Mouse (Mus musculus) duodenum, adult 2 months (tissue): ENCODE measurements around the gene Cap2. TPM values are rescaled to one million over a fixed set of nuclear protein-coding genes. Genes with fewer than 3 reads are reported as not detected.

Experiments
- polyA plus RNA-seq: library from polyadenylated mRNA; depleted of rRNA; stranded (reverse); fragments of >200 nt; gene quantifications from 2 replicates; pipeline ENCODE4 v1.2.3, GENCODE M21; 2012; ENCODE audit warnings: low replicate concordance; rRNA removed

Cap2 gene
- 3.8 and 14.0 TPM in 2 replicates for polyA plus RNA-seq

GRCm38 (mm10) chr13:46501800-46502389 lies at the start of gene Cap2:
Cap2 (plus strand) TSS chr13:46501848.

GRCm38 (mm10) chr13:46669048-46669619 lies 167.5 kb downstream of the Cap2 start, which contains the start of gene Fam8a1:
Fam8a1 (plus strand) TSS chr13:46669522.

Other genes starting within 250 kb of the Cap2 start
- gene Stmnd1, start 228.1 kb upstream of the Cap2 start, polyA plus RNA-seq, result not detected in 2 replicates
- gene Rbm24, start 83.4 kb upstream of the Cap2 start, polyA plus RNA-seq, result 26.4 and 92.8 TPM in 2 replicates
- gene Fam8a1, start 167.7 kb downstream of the Cap2 start, polyA plus RNA-seq, result 29.3 and 54.0 TPM in 2 replicates
- gene Nup153, start 226.1 kb downstream of the Cap2 start, polyA plus RNA-seq, result 15.0 and 16.1 TPM in 2 replicates